Mouse (Mus musculus) bone marrow, adult 2 months (tissue): Measurements from ENCODE around the gene Coq8a. TPM values are rescaled to one million over a fixed set of nuclear protein-coding genes. Genes with fewer than 3 reads are reported as not detected.

Experiments used
- H3K27ac ChIP-seq: fragments of 200-500 bp; 2 replicates; pipeline ENCODE4 v1.5.1; 2012; ENCODE audit warnings: low read depth, mild to moderate bottlenecking, control low read depth, inconsistent platforms, low read length; ENCODE audit not compliant: control insufficient read depth, poor library complexity, insufficient read depth
- H3K4me1 ChIP-seq: fragments of 200-500 bp; 2 replicates; pipeline ENCODE4 v1.6.1; 2011; ENCODE audit warnings: low read length; ENCODE audit not compliant: control insufficient read depth, insufficient read depth
- H3K4me3 ChIP-seq: fragments of 200-500 bp; replicated peaks from 2 replicates; pipeline ENCODE3; 2011; ENCODE audit warnings: mild to moderate bottlenecking, low read depth, low read length, control low read depth; ENCODE audit not compliant: control insufficient read depth
- CTCF ChIP-seq: fragments of 200-500 bp; IDR thresholded peaks from 2 replicates; pipeline ENCODE4 v1.5.1; 2011; ENCODE audit warnings: low read length, control low read depth; ENCODE audit not compliant: control insufficient read depth, insufficient read depth
- POLR2A ChIP-seq: fragments of 200-500 bp; IDR thresholded peaks from 2 replicates; pipeline ENCODE4 v1.6.1; 2011; ENCODE audit warnings: low read depth, mild to moderate bottlenecking, control low read depth, low read length, borderline replicate concordance; ENCODE audit not compliant: control insufficient read depth
- WGBS: fragments of 180-500 bp; shearing (Covaris S2); methylation state at CpG from one replicate; pipeline ENCODE4 v1.1.7; 2018; 5-methylcytosine and 5-hydroxymethylcytosine counted together
- polyA plus RNA-seq: library from polyadenylated mRNA; stranded (reverse); fragments of >200 nt; gene quantifications from 2 replicates; pipeline ENCODE4 v1.2.4, GENCODE M21; 2011; ENCODE audit warnings: low replicate concordance; ENCODE audit not compliant: missing spikeins, insufficient read depth, insufficient read length

The Coq8a gene
- polyA plus RNA-seq, 1 experiment = 8.2 TPM

DNA sequence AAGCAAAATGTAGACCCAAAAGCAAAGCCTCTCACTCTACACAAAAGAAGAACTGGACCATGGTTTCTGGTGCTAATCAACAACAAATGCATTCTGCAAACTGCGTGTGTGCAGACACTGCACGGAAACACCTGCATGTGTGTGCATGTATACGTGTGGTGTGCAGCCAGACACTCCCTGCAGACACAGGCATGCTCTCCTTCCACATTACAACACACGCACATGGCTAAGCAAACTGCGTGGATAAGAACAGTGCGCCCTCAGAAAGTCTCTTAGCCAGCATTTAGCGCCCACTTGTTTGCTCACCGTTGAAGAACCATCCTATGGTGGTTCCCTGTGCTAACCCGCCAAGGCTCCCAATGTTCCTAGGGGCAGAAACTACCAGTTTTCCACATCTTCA is 5.4 kb downstream of the Coq8a start:
- H3K27ac ChIP-seq = no peak overlapping the region
- no peak overlapping the region for H3K4me3 ChIP-seq
- H3K4me1 ChIP-seq = peaks cover 9% of the 10 kb centered on the region
- TF ChIP-seq POLR2A (no peak), CTCF (no peak)
- 87% methylated on average over 9 of the region's 9 CpGs for WGBS

GRCm38 (mm10) chr1:180193391-180193935 is 5.9 kb downstream of the Coq8a start:
- WGBS = 68% methylated on average over 8 of the region's 8 CpGs
- TF ChIP-seq POLR2A = no peak
- no peak for TF ChIP-seq CTCF
- H3K4me3 ChIP-seq = no peak overlapping the region
- H3K4me1 ChIP-seq = peaks cover 9% of the 10 kb centered on the region
- H3K27ac ChIP-seq = no peak overlapping the region

- H3K4me3 ChIP-seq = no peak overlapping the region
- peaks cover 9% of the 10 kb centered on the region for H3K4me1 ChIP-seq
- TF ChIP-seq CTCF (no peak), POLR2A (no peak)
- H3K27ac ChIP-seq = no peak overlapping the region
- WGBS = 7% methylated on average over 4 of the region's 4 CpGs
Observed at GRCm38 (mm10) chr1:180192866-180193265, 6.5 kb downstream of the Coq8a start.

- TF ChIP-seq POLR2A (no peak), CTCF (no peak)
- H3K4me1 ChIP-seq = peaks cover 9% of the 10 kb centered on the region
- H3K4me3 ChIP-seq = no peak overlapping the region
- H3K27ac ChIP-seq = no peak overlapping the region
- 39% methylated on average over 7 of the region's 7 CpGs for WGBS
Observed at GRCm38 (mm10) chr1:180191651-180192220, 7.7 kb downstream of the Coq8a start.

- H3K27ac ChIP-seq = no peak overlapping the region
- no peak overlapping the region for H3K4me3 ChIP-seq
- 77% methylated on average over 8 of the region's 8 CpGs for WGBS
- TF ChIP-seq POLR2A (no peak), CTCF (no peak)
- H3K4me1 ChIP-seq = peaks cover 9% of the 10 kb centered on the region
Observed at GRCm38 (mm10) chr1:180191112-180191511, 8.3 kb downstream of the Coq8a start.

GRCm38 (mm10) chr1:180188951-180189350 is 10.5 kb downstream of the Coq8a start:
- TF ChIP-seq POLR2A (no peak), CTCF (no peak)
- Histone ChIP-seq H3K4me1 (peaks cover 4% of the 10 kb centered on the region), H3K27ac (no peak overlapping the region), H3K4me3 (no peak overlapping the region)
- 65% methylated on average over 4 of the region's 4 CpGs for WGBS

- Histone ChIP-seq H3K27ac (no peak overlapping the region), H3K4me3 (no peak overlapping the region), H3K4me1 (peaks cover 3% of the 10 kb centered on the region)
- WGBS = 69% methylated on average over 3 of the region's 3 CpGs
- TF ChIP-seq CTCF (no peak), POLR2A (no peak)
Observed at GRCm38 (mm10) chr1:180186371-180186770, 13.0 kb downstream of the Coq8a start.

GRCm38 (mm10) chr1:180185877-180186276 is 13.5 kb downstream of the Coq8a start:
- TF ChIP-seq POLR2A (no peak), CTCF (no peak)
- H3K4me1 ChIP-seq = 0 out of 2 replicates have a peak, but pooled peaks cover 1% of the 10 kb centered on the region
- WGBS = 73% methylated on average over 5 of the region's 5 CpGs

More at GRCm38 (mm10) chr1:180185877-180186276, 13.5 kb downstream of the Coq8a start:
- Histone ChIP-seq H3K4me3 (no peak overlapping the region), H3K27ac (no peak overlapping the region)
